Mouse (Mus musculus) CH12.LX (cell line): Measurements from ENCODE around the gene Psmd1. TPM values are rescaled to one million over a fixed set of nuclear protein-coding genes. Genes with fewer than 3 reads are reported as not detected.

Experiments used
- DNase-seq: peaks from one replicate; pipeline ENCODE4 v3.0.0-alpha.2; 2013; ENCODE audit errors: extremely low read depth
- H3K27ac ChIP-seq: 2 replicates; pipeline ENCODE4 v1.5.1; 2012; ENCODE audit warnings: low read depth, mild to moderate bottlenecking, control low read depth, moderate library complexity; ENCODE audit not compliant: insufficient read depth
- H3K27me3 ChIP-seq: replicated peaks from 2 replicates; pipeline ENCODE3; 2012; ENCODE audit warnings: inconsistent platforms
- H3K36me3 ChIP-seq, 2 experiments: replicated peaks in 1 of 2; 2 replicates each; pipeline versions ENCODE3 to v1.6.1; 2012; ENCODE audit warnings: inconsistent platforms in 1 of 2, low read length in 1 of 2, mild to moderate bottlenecking in 1 of 2, mixed read lengths in 1 of 2, moderate library complexity in 1 of 2; ENCODE audit not compliant: control insufficient read depth in 1 of 2, insufficient read depth in 1 of 2
- H3K4me1 ChIP-seq, 2 experiments: 2 replicates each; pipeline ENCODE4 v1.6.1; 2012; ENCODE audit warnings: inconsistent platforms in 1 of 2, moderate library complexity in 1 of 2; ENCODE audit not compliant: insufficient read depth in 2 of 2, control insufficient read depth in 1 of 2
- H3K4me2 ChIP-seq: 2 replicates; pipeline ENCODE4 v1.6.1; 2012; ENCODE audit warnings: low read depth, mild to moderate bottlenecking, control low read depth; ENCODE audit not compliant: poor library complexity, insufficient read depth, severe bottlenecking
- H3K4me3 ChIP-seq, 3 experiments: fragments of 150-350 bp in 1 of 3; sonication (generic) in 1 of 3; replicated peaks in 1 of 3; 2 replicates each; pipeline versions ENCODE3 to v1.5.1; 2011 to 2012; ENCODE audit warnings: low read depth in 2 of 3, low read length in 2 of 3, mild to moderate bottlenecking in 2 of 3, moderate library complexity in 2 of 3, control low read depth in 1 of 3, improper control_type of control experiment in 1 of 3, inconsistent platforms in 1 of 3, mixed read lengths in 1 of 3; ENCODE audit not compliant: poor library complexity in 1 of 3
- H3K79me2 ChIP-seq: replicated peaks from 2 replicates; pipeline ENCODE4 v1.6.1; 2012; ENCODE audit warnings: mild to moderate bottlenecking, moderate library complexity; ENCODE audit not compliant: control insufficient read depth, poor library complexity, insufficient read depth, severe bottlenecking; ENCODE audit errors: extremely low read depth
- H3K9ac ChIP-seq: 2 replicates; pipeline ENCODE4 v1.6.1; 2012; ENCODE audit warnings: low read depth, mild to moderate bottlenecking, control low read depth, moderate library complexity; ENCODE audit not compliant: insufficient read depth
- H3K9me3 ChIP-seq: replicated peaks from 2 replicates; pipeline ENCODE3; 2012; ENCODE audit warnings: low read length, inconsistent platforms, mixed read lengths
- CHD1 ChIP-seq: IDR thresholded peaks from 2 replicates; pipeline ENCODE4 v1.6.1; 2012; ENCODE audit warnings: low read depth, low read length, improper control_type of control experiment, inconsistent platforms
- CHD2 ChIP-seq: IDR thresholded peaks from 2 replicates; pipeline ENCODE4 v1.6.1; 2011; ENCODE audit warnings: low read length, improper control_type of control experiment
- E2F4 ChIP-seq: IDR thresholded peaks from 2 replicates; pipeline ENCODE4 v1.6.1; 2011; ENCODE audit warnings: low read depth, low read length, improper control_type of control experiment; ENCODE audit not compliant: insufficient replicate concordance
- EP300 ChIP-seq: IDR thresholded peaks from 2 replicates; pipeline ENCODE4 v1.6.1; 2011; ENCODE audit warnings: low read length, improper control_type of control experiment
- GABPA ChIP-seq: IDR thresholded peaks from 2 replicates; pipeline ENCODE4 v1.6.1; 2012; ENCODE audit warnings: low read depth, low read length, improper control_type of control experiment, inconsistent platforms; ENCODE audit not compliant: insufficient replicate concordance
- HCFC1 ChIP-seq: IDR thresholded peaks from 2 replicates; pipeline ENCODE4 v1.6.1; 2012; ENCODE audit warnings: low read depth, mild to moderate bottlenecking, inconsistent platforms, low read length, improper control_type of control experiment
- IRF4 ChIP-seq: IDR thresholded peaks from 2 replicates; pipeline ENCODE4 v1.6.1; 2014; ENCODE audit warnings: low read depth, mild to moderate bottlenecking, inconsistent platforms, low read length, improper control_type of control experiment
- JUN ChIP-seq: IDR thresholded peaks from 2 replicates; pipeline ENCODE4 v1.6.1; 2011; ENCODE audit warnings: low read depth, mild to moderate bottlenecking, low read length, improper control_type of control experiment, moderate library complexity; ENCODE audit not compliant: insufficient read depth
- KAT2A ChIP-seq: IDR thresholded peaks from 2 replicates; pipeline ENCODE4 v1.6.1; 2012; ENCODE audit warnings: low read length, improper control_type of control experiment, inconsistent platforms; ENCODE audit not compliant: insufficient replicate concordance
- MAX ChIP-seq: IDR thresholded peaks from 2 replicates; pipeline ENCODE4 v1.6.1; 2011; ENCODE audit warnings: low read length, improper control_type of control experiment
- POLR2A ChIP-seq: IDR thresholded peaks from 2 replicates; pipeline ENCODE4 v1.6.1; 2011; ENCODE audit warnings: low read depth, mild to moderate bottlenecking, improper control_type of control experiment, low read length
- RAD21 ChIP-seq: IDR thresholded peaks from 2 replicates; pipeline ENCODE4 v1.6.1; 2011; ENCODE audit warnings: low read depth, mild to moderate bottlenecking, low read length, improper control_type of control experiment, moderate library complexity
- SIN3A ChIP-seq: IDR thresholded peaks from 2 replicates; pipeline ENCODE4 v1.6.1; 2012; ENCODE audit warnings: low read length, improper control_type of control experiment, inconsistent platforms
- TCF12 ChIP-seq: IDR thresholded peaks from 2 replicates; pipeline ENCODE4 v1.6.1; 2014; ENCODE audit warnings: low read depth, mild to moderate bottlenecking, inconsistent platforms, low read length, improper control_type of control experiment
- USF2 ChIP-seq: conservative IDR thresholded peaks from 2 replicates; pipeline ENCODE4 v1.6.1; 2011; ENCODE audit warnings: low read depth, low read length, improper control_type of control experiment
- ZKSCAN1 ChIP-seq: IDR thresholded peaks from 2 replicates; pipeline ENCODE4 v1.6.1; 2012; ENCODE audit warnings: low read depth, inconsistent platforms, low read length, improper control_type of control experiment, borderline replicate concordance
- ZMIZ1 ChIP-seq: IDR thresholded peaks from 2 replicates; pipeline ENCODE4 v1.6.1; 2012; ENCODE audit warnings: low read depth, mild to moderate bottlenecking, inconsistent platforms, low read length, improper control_type of control experiment
- ZNF384 ChIP-seq: IDR thresholded peaks from 2 replicates; pipeline ENCODE4 v1.6.1; 2012; ENCODE audit warnings: low read depth, low read length, improper control_type of control experiment, inconsistent platforms
- dilution Hi-C: fragments of 300-500 bp; cut with MboI; formaldehyde crosslinking; loops from 2 replicates; pipeline ENCODE4 v1.14.3; 2020; ENCODE audit warnings: low sequenced_read_pairs; ENCODE audit not compliant: extremely low pct_unique_long_range_greater_than_20kb, extremely low pct_ligation_motif_present
- in situ Hi-C: fragments of 300-500 bp; cut with MboI; formaldehyde crosslinking; loops from 3 replicates; pipeline ENCODE4 v1.14.3; 2019; ENCODE audit warnings: low sequenced_read_pairs, low pct_ligation_motif_present, low pct_unique_long_range_greater_than_20kb, mixed read lengths
- polyA plus RNA-seq: library from polyadenylated mRNA; unstranded; fragments of >175 nt; gene quantifications from 2 replicates; pipeline ENCODE4 v1.2.1, GENCODE M21; 2012; ENCODE audit warnings: low read depth; ENCODE audit not compliant: insufficient read length
- total RNA-seq, 2 experiments: library from RNA; depleted of rRNA; stranded (reverse); fragments of 300-350 nt in 1 of 2; fragments of >200 nt in 1 of 2; gene quantifications; 2 replicates each; pipeline ENCODE4 v1.2.3; 2012 to 2014

Psmd1 gene
- total and polyA plus RNA-seq, 3 experiments: 87.6 to 196 (median 134) TPM

GRCm38 (mm10) chr1:86046833-86047563, 17.2 kb upstream of the Psmd1 start:
- Histone ChIP-seq H3K36me3 (no peaks in the 10 kb centered on the region), H3K79me2 (no peaks in the 10 kb centered on the region), H3K4me1 (peaks cover 0 to 3% of the 10 kb centered on the region in 2 experiments; a peak in 1 of 4 replicates), H3K27ac (no peak overlapping the region), H3K4me3 (no peak overlapping the region), H3K27me3 (peaks cover 64% of the 10 kb centered on the region), H3K4me2 (no peak overlapping the region; the same call in 1 of the 2 replicates), H3K9me3 (peaks cover 17% of the 10 kb centered on the region), H3K9ac (no peak overlapping the region)
- DNase-seq: no peak
- dilution Hi-C loops (no loop called here), in situ Hi-C loops (no loop called here)
- no peak for TF ChIP-seq POLR2A
- TF ChIP-seq HCFC1: no peak
- TF ChIP-seq GABPA: no peak
- TF ChIP-seq IRF4: no peak
- TF ChIP-seq JUN: no peak
- no peak for TF ChIP-seq ZMIZ1
- TF ChIP-seq E2F4: no peak
- no peak for TF ChIP-seq ZKSCAN1
- no peak for TF ChIP-seq TCF12
- TF ChIP-seq EP300: no peak
- TF ChIP-seq USF2: no peak

- no peaks in the 10 kb centered on the region for H3K36me3 ChIP-seq
- in situ Hi-C loops: no loop called here
- TF ChIP-seq IRF4 (no peak), CHD1 (no peak), MAX (no peak), HCFC1 (no peak), ZNF384 (no peak), KAT2A (no peak), RAD21 (no peak), SIN3A (no peak), CHD2 (no peak), EP300 (no peak), E2F4 (no peak)
- H3K27ac ChIP-seq: no peak overlapping the region
- no peak overlapping the region for H3K9ac ChIP-seq
- H3K9me3 ChIP-seq: peaks cover 13% of the 10 kb centered on the region
- H3K4me2 ChIP-seq: no peak overlapping the region
- DNase-seq: no peak
- no peaks in the 10 kb centered on the region for H3K79me2 ChIP-seq
- H3K4me1 ChIP-seq: peaks cover 0 to 3% of the 10 kb centered on the region in 2 experiments; a peak in 1 of 4 replicates
- dilution Hi-C loops: no loop called here
- no peak overlapping the region for H3K4me3 ChIP-seq
- peaks cover 68% of the 10 kb centered on the region for H3K27me3 ChIP-seq
Observed at GRCm38 (mm10) chr1:86048231-86048630, 16.0 kb upstream of the Psmd1 start.
